Mouse (Mus musculus): ENCODE measurements around the gene 4930474N05Rik. TPM values are rescaled to one million over a fixed set of nuclear protein-coding genes. Genes with fewer than 3 reads are reported as not detected.

4930474N05Rik gene
- polyA plus RNA-seq, 1 experiment from 2014 or later: not detected

DNA sequence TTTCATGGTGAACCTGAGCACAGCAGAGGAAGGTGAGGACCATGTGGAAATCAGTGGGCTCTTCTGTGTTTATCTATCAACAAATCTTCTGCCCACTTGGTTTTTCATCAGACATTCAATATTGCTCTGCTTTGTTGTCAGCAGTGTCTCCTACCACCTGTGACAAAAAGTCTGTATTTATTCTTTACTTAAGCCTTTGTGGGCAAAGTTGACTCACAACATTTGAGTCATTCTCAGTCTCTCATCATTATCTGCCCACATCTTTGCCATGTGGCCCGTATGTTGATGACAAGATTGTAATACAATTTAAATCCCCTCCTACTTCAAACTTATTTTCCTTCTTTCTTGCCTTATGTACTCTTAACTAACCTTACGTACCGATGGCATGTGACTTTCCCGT lies 43.0 kb downstream of the 4930474N05Rik start:
- Histone ChIP-seq H3K9ac (ENCODE audit: low read length) (no peak overlapping the region), H3K9me3 (ENCODE audit: control insufficient read depth, low read length) (no peaks in the 10 kb centered on the region), H3K4me3 (ENCODE audit: low read depth, low read length) (no peak overlapping the region), H3K4me2 (ENCODE audit: low read depth) (no peak overlapping the region), H3K27me3 (ENCODE audit: control insufficient read depth, insufficient read depth, low read length) (no peaks in the 10 kb centered on the region), H3K27ac (ENCODE audit: low read depth, low read length) (no peak overlapping the region), H3K36me3 (ENCODE audit: control insufficient read depth, insufficient read depth, low read length) (no peaks in the 10 kb centered on the region), H3K4me1 (ENCODE audit: control insufficient read depth, insufficient read depth, low read length) (no peaks in the 10 kb centered on the region)
- DNase-seq (ENCODE audit: low spot score) (no peak), ATAC-seq (ENCODE audit: insufficient read depth, low FRiP score, low TSS enrichment) (no peak)
- WGBS: 88% methylated on average over 4 of the region's 4 CpGs

DNA sequence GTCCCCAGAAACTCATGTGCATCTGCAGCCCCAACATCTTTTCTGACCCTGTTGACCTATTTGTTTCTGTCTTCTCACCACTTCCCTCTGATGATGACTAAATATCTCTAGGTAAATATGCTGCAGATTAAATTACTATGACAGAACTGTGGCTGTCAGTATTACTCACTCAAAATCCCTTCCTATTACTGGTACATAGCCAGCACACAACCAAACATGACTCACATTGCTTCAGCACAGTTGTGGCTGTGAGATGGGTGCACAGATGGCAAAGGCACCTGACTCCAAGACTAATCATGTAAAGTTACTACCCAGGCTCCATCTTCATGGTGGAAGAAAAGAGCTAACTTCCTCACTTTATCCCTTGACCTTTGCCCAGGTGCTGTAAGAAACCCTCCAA lies 50.5 kb downstream of the 4930474N05Rik start:
- no peak for ATAC-seq (ENCODE audit: insufficient read depth, low FRiP score, low TSS enrichment)
- Histone ChIP-seq H3K4me2 (ENCODE audit: low read depth) (no peak overlapping the region), H3K4me3 (ENCODE audit: low read depth, low read length) (no peak overlapping the region), H3K9me3 (ENCODE audit: control insufficient read depth, low read length) (no peaks in the 10 kb centered on the region), H3K27ac (ENCODE audit: low read depth, low read length) (no peak overlapping the region), H3K9ac (ENCODE audit: low read length) (no peak overlapping the region), H3K27me3 (ENCODE audit: control insufficient read depth, insufficient read depth, low read length) (no peaks in the 10 kb centered on the region), H3K4me1 (ENCODE audit: control insufficient read depth, insufficient read depth, low read length) (no peaks in the 10 kb centered on the region), H3K36me3 (ENCODE audit: control insufficient read depth, insufficient read depth, low read length) (no peaks in the 10 kb centered on the region)
- DNase-seq (ENCODE audit: low spot score): no peak

Measured in neural tube, embryonic 11.5 days (tissue).